Mouse (Mus musculus) megakaryocyte, embryonic 14.5 days (primary cell): ENCODE data around the gene Ifna7. TPM values are rescaled to one million over a fixed set of nuclear protein-coding genes. Genes with fewer than 3 reads are reported as not detected.
"Not testable (repeated sequence)": the region's sequence is repeated elsewhere in the genome, so short reads cannot be mapped to it uniquely, and the experiment has no call there.

Experiments used
- H3K27me3 ChIP-seq: replicated peaks from 2 replicates; pipeline ENCODE3; 2012; ENCODE audit warnings: inconsistent platforms
- H3K36me3 ChIP-seq: replicated peaks from 2 replicates; pipeline ENCODE3; 2012; ENCODE audit warnings: low read length, inconsistent platforms, mixed read lengths
- H3K4me1 ChIP-seq: 2 replicates; pipeline ENCODE4 v1.6.1; 2012; ENCODE audit warnings: inconsistent platforms
- H3K4me3 ChIP-seq: replicated peaks from 2 replicates; pipeline ENCODE3; 2012; ENCODE audit warnings: moderate library complexity, mild to moderate bottlenecking, inconsistent platforms
- H3K9me3 ChIP-seq: 2 replicates; pipeline ENCODE4 v1.6.1; 2012; ENCODE audit warnings: inconsistent platforms
- FLI1 ChIP-seq: IDR thresholded peaks from 2 replicates; pipeline ENCODE4 v1.6.1; 2012; ENCODE audit warnings: low read length, inconsistent platforms, mixed read lengths
- GATA1 ChIP-seq: IDR thresholded peaks from 3 replicates; pipeline ENCODE4 v1.6.1; 2012; ENCODE audit warnings: mixed read lengths, low read length, inconsistent platforms, borderline replicate concordance
- polyA plus RNA-seq: library from polyadenylated mRNA; stranded (reverse); fragments of >175 nt; gene quantifications from 2 replicates; pipeline ENCODE4 v1.2.3, GENCODE M21; 2012; ENCODE audit warnings: low replicate concordance; ENCODE audit not compliant: insufficient read depth

The Ifna7 gene
- polyA plus RNA-seq: not detected in 2 replicates

DNA sequence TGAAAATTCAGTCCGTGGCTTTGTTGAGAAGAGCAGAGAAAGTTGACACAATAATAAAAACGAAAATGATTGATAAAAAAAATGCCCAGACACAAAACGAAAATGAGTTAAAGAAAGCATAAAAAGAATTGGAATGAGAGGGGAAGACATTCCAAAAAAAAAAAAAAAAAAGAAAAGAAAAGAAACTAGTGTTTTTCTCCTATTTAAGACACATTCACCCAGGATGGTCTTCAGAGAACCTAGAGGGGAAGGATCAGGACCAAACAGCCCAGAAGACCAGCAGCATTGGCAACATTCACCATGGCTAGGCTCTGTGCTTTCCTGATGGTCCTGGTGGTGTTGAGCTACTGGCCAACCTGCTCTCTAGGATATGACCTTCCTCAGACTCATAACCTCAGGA, at the start of gene Ifna7:
TSS of gene Ifna7 (plus strand) at position 301 of the 400 bp plus-strand sequence.
- Histone ChIP-seq H3K36me3 (no peaks in the 10 kb centered on the region), H3K4me1 (no peaks in the 10 kb centered on the region), H3K9me3 (peaks cover 7% of the 10 kb centered on the region), H3K4me3 (no peak within 1 kb of the TSS), H3K27me3 (peaks cover 2% of the 10 kb centered on the region)
- TF ChIP-seq FLI1: no peak
- no peak for TF ChIP-seq GATA1

- not testable (repeated sequence) for H3K27me3 ChIP-seq, H3K9me3 ChIP-seq, H3K36me3 ChIP-seq, H3K4me1 ChIP-seq, H3K4me3 ChIP-seq
Observed at GRCm38 (mm10) chr4:88773534-88773933, 42.5 kb upstream of the Ifna7 start, which contains the start of gene Gm13290. TSS of gene Gm13290 (plus strand) at chr4:88773834.

DNA sequence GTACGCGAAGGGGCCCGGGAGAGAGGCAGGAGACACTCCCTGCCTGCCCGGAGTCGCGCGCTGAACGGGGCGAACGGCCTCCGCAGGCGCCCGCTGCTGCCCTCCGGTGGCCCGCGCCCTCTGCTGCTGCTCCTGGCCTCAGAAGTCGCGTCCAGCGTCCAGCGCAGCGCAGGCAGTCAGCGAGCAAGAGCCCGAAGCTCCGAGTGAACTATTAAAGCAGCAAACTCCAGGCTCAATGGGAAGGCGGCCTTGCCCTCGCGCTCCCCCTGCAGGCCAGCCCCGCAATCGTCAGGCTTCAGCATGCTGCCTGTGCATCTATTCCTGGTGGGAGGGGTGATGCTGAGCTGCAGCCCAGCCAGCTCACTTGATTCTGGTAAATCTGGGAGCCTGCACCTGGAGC, 39.4 kb upstream of the Ifna7 start, which contains the start of gene Gm13289:
TSS of gene Gm13289 (plus strand) at position 301 of the 400 bp plus-strand sequence.
- not testable (repeated sequence) for H3K27me3 ChIP-seq, H3K4me1 ChIP-seq, H3K36me3 ChIP-seq, H3K9me3 ChIP-seq, H3K4me3 ChIP-seq

DNA sequence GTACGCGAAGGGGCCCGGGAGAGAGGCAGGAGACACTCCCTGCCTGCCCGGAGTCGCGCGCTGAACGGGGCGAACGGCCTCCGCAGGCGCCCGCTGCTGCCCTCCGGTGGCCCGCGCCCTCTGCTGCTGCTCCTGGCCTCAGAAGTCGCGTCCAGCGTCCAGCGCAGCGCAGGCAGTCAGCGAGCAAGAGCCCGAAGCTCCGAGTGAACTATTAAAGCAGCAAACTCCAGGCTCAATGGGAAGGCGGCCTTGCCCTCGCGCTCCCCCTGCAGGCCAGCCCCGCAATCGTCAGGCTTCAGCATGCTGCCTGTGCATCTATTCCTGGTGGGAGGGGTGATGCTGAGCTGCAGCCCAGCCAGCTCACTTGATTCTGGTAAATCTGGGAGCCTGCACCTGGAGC, 36.5 kb upstream of the Ifna7 start, which contains the start of gene Gm13272:
TSS of gene Gm13272 (plus strand) at position 301 of the 400 bp plus-strand sequence.
- H3K27me3 ChIP-seq, H3K9me3 ChIP-seq, H3K4me3 ChIP-seq, H3K36me3 ChIP-seq, H3K4me1 ChIP-seq: not testable (repeated sequence)

- H3K4me1 ChIP-seq, H3K9me3 ChIP-seq, H3K4me3 ChIP-seq, H3K36me3 ChIP-seq, H3K27me3 ChIP-seq: not testable (repeated sequence)
Observed at GRCm38 (mm10) chr4:88780320-88780719, 35.7 kb upstream of the Ifna7 start.

- H3K4me3 ChIP-seq, H3K36me3 ChIP-seq, H3K4me1 ChIP-seq, H3K9me3 ChIP-seq, H3K27me3 ChIP-seq: not testable (repeated sequence)
Observed at GRCm38 (mm10) chr4:88781831-88782230, 34.2 kb upstream of the Ifna7 start, which contains the start of gene Ifnz. TSS of gene Ifnz (plus strand) at chr4:88782131.

DNA sequence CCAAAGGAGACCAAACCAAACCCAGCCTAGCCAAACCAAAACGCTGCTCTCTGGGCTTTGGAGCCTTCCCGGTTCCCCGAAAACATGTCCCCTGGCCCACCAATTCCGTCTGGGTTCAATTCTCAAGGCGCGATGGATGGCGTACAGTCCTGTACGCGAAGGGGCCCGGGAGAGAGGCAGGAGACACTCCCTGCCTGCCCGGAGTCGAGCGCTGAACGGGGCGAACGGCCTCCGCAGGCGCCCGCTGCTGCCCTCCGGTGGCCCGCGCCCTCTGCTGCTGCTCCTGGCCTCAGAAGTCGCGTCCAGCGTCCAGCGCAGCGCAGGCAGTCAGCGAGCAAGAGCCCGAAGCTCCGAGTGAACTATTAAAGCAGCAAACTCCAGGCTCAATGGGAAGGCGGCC, 33.7 kb upstream of the Ifna7 start:
- not testable (repeated sequence) for H3K9me3 ChIP-seq, H3K27me3 ChIP-seq, H3K4me3 ChIP-seq, H3K36me3 ChIP-seq, H3K4me1 ChIP-seq

DNA sequence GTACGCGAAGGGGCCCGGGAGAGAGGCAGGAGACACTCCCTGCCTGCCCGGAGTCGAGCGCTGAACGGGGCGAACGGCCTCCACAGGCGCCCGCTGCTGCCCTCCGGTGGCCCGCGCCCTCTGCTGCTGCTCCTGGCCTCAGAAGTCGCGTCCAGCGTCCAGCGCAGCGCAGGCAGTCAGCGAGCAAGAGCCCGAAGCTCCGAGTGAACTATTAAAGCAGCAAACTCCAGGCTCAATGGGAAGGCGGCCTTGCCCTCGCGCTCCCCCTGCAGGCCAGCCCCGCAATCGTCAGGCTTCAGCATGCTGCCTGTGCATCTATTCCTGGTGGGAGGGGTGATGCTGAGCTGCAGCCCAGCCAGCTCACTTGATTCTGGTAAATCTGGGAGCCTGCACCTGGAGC, 30.6 kb upstream of the Ifna7 start, which contains the start of gene Gm13276:
TSS of gene Gm13276 (plus strand) at position 301 of the 400 bp plus-strand sequence.
- not testable (repeated sequence) for H3K36me3 ChIP-seq, H3K4me3 ChIP-seq, H3K9me3 ChIP-seq, H3K27me3 ChIP-seq, H3K4me1 ChIP-seq

- not testable (repeated sequence) for H3K4me1 ChIP-seq, H3K4me3 ChIP-seq, H3K36me3 ChIP-seq, H3K9me3 ChIP-seq, H3K27me3 ChIP-seq
Observed at GRCm38 (mm10) chr4:88788402-88788801, 27.6 kb upstream of the Ifna7 start, which contains the start of gene Gm13277. TSS of gene Gm13277 (plus strand) at chr4:88788632.

GRCm38 (mm10) chr4:88791250-88791649, 24.8 kb upstream of the Ifna7 start, which contains the start of gene Gm13278:
TSS of gene Gm13278 (plus strand) at chr4:88791550.
- H3K36me3 ChIP-seq, H3K4me1 ChIP-seq, H3K27me3 ChIP-seq, H3K4me3 ChIP-seq, H3K9me3 ChIP-seq: not testable (repeated sequence)

- H3K36me3 ChIP-seq, H3K4me1 ChIP-seq, H3K9me3 ChIP-seq, H3K4me3 ChIP-seq, H3K27me3 ChIP-seq: not testable (repeated sequence)
Observed at GRCm38 (mm10) chr4:88793936-88794675, 21.9 kb upstream of the Ifna7 start, which contains the start of gene Gm13275. TSS of gene Gm13275 (plus strand) at chr4:88794487.

GRCm38 (mm10) chr4:88797097-88797496, 18.9 kb upstream of the Ifna7 start, which contains the start of gene Gm13279:
TSS of gene Gm13279 (plus strand) at chr4:88797397.
- not testable (repeated sequence) for H3K27me3 ChIP-seq, H3K4me1 ChIP-seq, H3K9me3 ChIP-seq, H3K36me3 ChIP-seq, H3K4me3 ChIP-seq

DNA sequence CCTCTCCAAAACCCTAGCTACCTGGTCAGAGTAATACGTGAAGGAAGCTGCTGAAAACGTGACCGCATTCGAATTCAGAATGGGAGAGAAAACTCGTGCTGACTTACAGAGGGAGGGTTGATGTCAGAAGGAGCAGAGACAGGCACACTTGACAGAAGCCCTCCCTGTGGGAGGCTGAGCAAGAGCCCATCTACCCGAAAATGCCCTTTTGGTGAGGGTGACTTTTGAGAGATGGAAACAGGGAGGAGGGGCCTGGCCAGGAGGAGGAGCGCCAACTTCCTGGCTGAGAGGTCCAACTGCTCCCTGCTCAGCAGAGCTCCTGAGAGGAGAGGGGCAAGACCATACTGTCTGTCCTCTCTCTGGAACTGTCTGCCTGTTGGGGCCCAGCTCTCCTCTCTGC, 16.7 kb upstream of the Ifna7 start, which contains the start of gene Gm13285:
TSS of gene Gm13285 (plus strand) at position 301 of the 400 bp plus-strand sequence.
- not testable (repeated sequence) for H3K36me3 ChIP-seq, H3K27me3 ChIP-seq, H3K9me3 ChIP-seq, H3K4me3 ChIP-seq, H3K4me1 ChIP-seq

DNA sequence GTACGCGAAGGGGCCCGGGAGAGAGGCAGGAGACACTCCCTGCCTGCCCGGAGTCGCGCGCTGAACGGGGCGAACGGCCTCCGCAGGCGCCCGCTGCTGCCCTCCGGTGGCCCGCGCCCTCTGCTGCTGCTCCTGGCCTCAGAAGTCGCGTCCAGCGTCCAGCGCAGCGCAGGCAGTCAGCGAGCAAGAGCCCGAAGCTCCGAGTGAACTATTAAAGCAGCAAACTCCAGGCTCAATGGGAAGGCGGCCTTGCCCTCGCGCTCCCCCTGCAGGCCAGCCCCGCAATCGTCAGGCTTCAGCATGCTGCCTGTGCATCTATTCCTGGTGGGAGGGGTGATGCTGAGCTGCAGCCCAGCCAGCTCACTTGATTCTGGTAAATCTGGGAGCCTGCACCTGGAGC, 13.1 kb upstream of the Ifna7 start, which contains the start of gene Gm13287:
TSS of gene Gm13287 (plus strand) at position 301 of the 400 bp plus-strand sequence.
- not testable (repeated sequence) for H3K4me3 ChIP-seq, H3K9me3 ChIP-seq, H3K4me1 ChIP-seq, H3K36me3 ChIP-seq, H3K27me3 ChIP-seq

- H3K4me1 ChIP-seq, H3K27me3 ChIP-seq, H3K4me3 ChIP-seq, H3K9me3 ChIP-seq, H3K36me3 ChIP-seq: not testable (repeated sequence)
Observed at GRCm38 (mm10) chr4:88805231-88805630, 10.8 kb upstream of the Ifna7 start, which contains the start of gene Gm13288. TSS of gene Gm13288 (plus strand) at chr4:88805531.

DNA sequence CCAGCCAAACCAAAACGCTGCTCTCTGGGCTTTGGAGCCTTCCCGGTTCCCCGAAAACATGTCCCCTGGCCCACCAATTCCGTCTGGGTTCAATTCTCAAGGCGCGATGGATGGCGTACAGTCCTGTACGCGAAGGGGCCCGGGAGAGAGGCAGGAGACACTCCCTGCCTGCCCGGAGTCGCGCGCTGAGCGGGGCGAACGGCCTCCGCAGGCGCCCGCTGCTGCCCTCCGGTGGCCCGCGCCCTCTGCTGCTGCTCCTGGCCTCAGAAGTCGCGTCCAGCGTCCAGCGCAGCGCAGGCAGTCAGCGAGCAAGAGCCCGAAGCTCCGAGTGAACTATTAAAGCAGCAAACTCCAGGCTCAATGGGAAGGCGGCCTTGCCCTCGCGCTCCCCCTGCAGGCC, 10.3 kb upstream of the Ifna7 start:
- not testable (repeated sequence) for H3K9me3 ChIP-seq, H3K4me1 ChIP-seq, H3K27me3 ChIP-seq, H3K36me3 ChIP-seq, H3K4me3 ChIP-seq
